Mouse (Mus musculus) heart, adult 2 months (tissue): ENCODE results near the gene Bet1l. TPM values are rescaled to one million over a fixed set of nuclear protein-coding genes. Genes with fewer than 3 reads are reported as not detected.
A peak's percentile ranks its signal among the peaks of the same experiment; 100 is the strongest.
"Not testable (repeated sequence)": the region's sequence is repeated elsewhere in the genome, so short reads cannot be mapped to it uniquely, and the experiment has no call there.

Source experiments
- DNase-seq, 2 experiments: peaks; one replicate each; pipeline ENCODE4 v3.0.0; 2021
- H3K27ac ChIP-seq: fragments of 200-600 bp; 2 replicates; pipeline ENCODE4 v1.8.1; 2022
- H3K27me3 ChIP-seq: fragments of 200-500 bp; 2 replicates; pipeline ENCODE4 v1.6.1; 2012; ENCODE audit warnings: mild to moderate bottlenecking, low read length, inconsistent platforms, mixed read lengths; ENCODE audit not compliant: control insufficient read depth, insufficient read depth
- H3K36me3 ChIP-seq: fragments of 200-500 bp; 2 replicates; pipeline ENCODE4 v1.6.1; 2012; ENCODE audit warnings: low read length, inconsistent platforms; ENCODE audit not compliant: control insufficient read depth, insufficient read depth
- H3K4me1 ChIP-seq: fragments of 200-500 bp; 2 replicates; pipeline ENCODE4 v1.6.1; 2011; ENCODE audit warnings: low read length; ENCODE audit not compliant: control insufficient read depth, insufficient read depth
- H3K4me3 ChIP-seq: fragments of 200-600 bp; 2 replicates; pipeline ENCODE4 v1.8.1; 2022
- H3K79me2 ChIP-seq: fragments of 200-500 bp; replicated peaks from 2 replicates; pipeline ENCODE4 v1.6.1; 2012; ENCODE audit warnings: mild to moderate bottlenecking, inconsistent platforms, low read length, moderate library complexity, mixed read lengths; ENCODE audit not compliant: control insufficient read depth, insufficient read depth
- H3K9ac ChIP-seq: fragments of 200-500 bp; 2 replicates; pipeline ENCODE4 v1.6.1; 2012; ENCODE audit warnings: low read depth, mild to moderate bottlenecking, control low read depth, inconsistent platforms, low read length, mixed read lengths
- CTCF ChIP-seq: fragments of 200-600 bp; IDR thresholded peaks from 2 replicates; pipeline ENCODE4 v1.8.1; 2022; ENCODE audit warnings: antibody characterized with exemption, mild to moderate bottlenecking, moderate library complexity
- EP300 ChIP-seq: fragments of 200-500 bp; IDR thresholded peaks from 2 replicates; pipeline ENCODE4 v1.6.1; 2011; ENCODE audit warnings: low read depth, low read length, control low read depth; ENCODE audit not compliant: insufficient read depth
- POLR2A ChIP-seq: fragments of 200-500 bp; IDR thresholded peaks from 2 replicates; pipeline ENCODE4 v1.6.1; 2011; ENCODE audit warnings: mild to moderate bottlenecking, low read depth, low read length, control low read depth; ENCODE audit not compliant: insufficient read depth
- WGBS: fragments of 180-500 bp; shearing (Covaris S2); methylation state at CpG from one replicate; pipeline ENCODE4 v1.1.7; 2018; 5-methylcytosine and 5-hydroxymethylcytosine counted together
- intact Hi-C: fragments of 180-260 bp; cut with DNase I; formaldehyde crosslinking; loops from one replicate; pipeline ENCODE4 v1.15.1; 2025
- polyA plus RNA-seq: library from polyadenylated mRNA; depleted of rRNA; stranded (reverse); fragments of >200 nt; gene quantifications from 2 replicates; pipeline ENCODE4 v1.2.3, GENCODE M21; 2012
- total RNA-seq, 2 experiments: library from RNA; stranded (reverse); gene quantifications; 2 replicates each; pipeline ENCODE4 v1.2.3; 2021

Gene Bet1l
- total and polyA plus RNA-seq, 3 experiments, result 8.8 to 12.4 (median 12.3) TPM

DNA sequence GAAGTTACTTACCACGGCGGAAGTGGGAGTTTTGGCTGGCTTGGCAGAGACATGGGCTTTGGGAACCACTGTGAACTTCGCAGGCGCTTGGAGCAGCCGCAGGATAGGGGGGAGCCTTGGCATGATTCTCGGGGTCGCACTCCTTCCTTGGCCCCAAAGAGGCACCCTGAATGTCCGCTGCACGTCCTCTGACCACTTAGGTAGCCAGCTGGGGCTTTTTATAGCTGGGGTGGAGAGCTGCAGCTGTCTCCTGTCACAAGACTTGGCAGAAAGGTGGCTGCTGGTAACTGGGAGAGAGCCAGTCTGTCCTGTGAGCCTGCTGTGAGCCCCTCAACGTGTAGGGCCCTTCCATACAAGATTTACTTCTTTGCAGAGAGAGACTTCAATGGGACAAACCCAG lies 42.8 kb upstream of the Bet1l start, which contains the start of gene Cox8b:
Gene Cox8b (minus strand): TSS at position 227 of the 400 bp plus-strand sequence.
- Histone ChIP-seq H3K4me1 (no peaks in the 10 kb centered on the region; the same call in 1 of the 2 replicates), H3K79me2 (no peaks in the 10 kb centered on the region), H3K27ac (peak within 1 kb of the TSS; percentile 93), H3K9ac (peak within 1 kb of the TSS; percentile 68), H3K27me3 (no peaks in the 10 kb centered on the region), H3K4me3 (peak within 1 kb of the TSS; percentile 49), H3K36me3 (no peaks in the 10 kb centered on the region; the same call in 1 of the 2 replicates)
- peak; percentile 72 for TF ChIP-seq EP300
- TF ChIP-seq CTCF, result no peak
- peak; percentile 88 for TF ChIP-seq POLR2A
- intact Hi-C loops, result no loop called here
- peak; percentile 64 to 71 for DNase-seq
- 38% methylated on average over 10 of the region's 10 CpGs for WGBS

DNA sequence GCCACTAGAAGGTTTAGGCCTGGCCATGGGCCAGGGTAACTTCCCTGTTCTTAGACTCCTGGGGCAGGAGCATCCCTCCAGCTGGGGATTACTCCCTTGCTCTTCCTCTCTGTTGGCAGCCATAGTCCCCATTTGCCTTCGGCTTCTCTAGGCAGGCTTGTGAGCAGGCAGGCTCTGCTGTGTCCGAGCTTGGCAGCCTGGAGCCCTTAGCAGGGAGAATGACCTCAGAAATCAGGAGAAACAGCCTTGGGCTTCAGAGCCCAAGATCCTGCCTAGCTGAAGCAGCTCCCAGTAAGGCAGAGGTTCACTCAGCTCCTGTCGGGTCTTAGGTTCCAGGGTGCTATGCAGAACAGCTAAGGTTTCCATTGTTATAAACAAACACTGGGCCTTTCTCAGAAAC lies 41.7 kb upstream of the Bet1l start:
- peak overlapping the region; percentile 49 for H3K4me3 ChIP-seq
- H3K27ac ChIP-seq, result peak overlapping the region; percentile 93
- peak in 1 of 2 experiments; percentile 30 for DNase-seq
- TF ChIP-seq EP300 (no peak), POLR2A (no peak), CTCF (no peak)
- 45% methylated on average over 3 of the region's 3 CpGs for WGBS
- H3K9ac ChIP-seq, result peak overlapping the region; percentile 68; the same call in 1 of the 2 replicates
- intact Hi-C loops, result no loop called here
- H3K79me2 ChIP-seq, result no peaks in the 10 kb centered on the region
- no peaks in the 10 kb centered on the region; the same call in 1 of the 2 replicates for H3K36me3 ChIP-seq
- H3K27me3 ChIP-seq, result no peaks in the 10 kb centered on the region
- no peaks in the 10 kb centered on the region; the same call in 1 of the 2 replicates for H3K4me1 ChIP-seq

DNA sequence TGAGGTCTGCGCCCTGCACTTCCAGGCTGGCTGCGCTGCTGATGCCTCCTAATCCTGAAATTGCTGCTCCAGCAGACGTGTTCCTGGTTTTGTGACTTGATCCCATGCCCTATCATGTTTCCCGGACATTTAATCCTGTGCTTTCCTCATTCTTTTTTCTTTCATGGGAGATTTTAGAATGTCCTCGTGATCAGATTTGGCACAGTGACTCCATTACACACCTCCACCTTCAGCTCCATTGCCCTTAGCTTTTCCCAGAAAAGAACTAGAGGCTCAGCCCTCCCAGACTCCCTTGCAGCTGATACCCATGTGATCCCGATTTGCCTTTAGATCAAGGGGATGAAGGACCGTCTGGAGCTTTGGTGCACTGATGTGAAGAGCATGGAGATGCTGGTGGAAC lies 40.5 kb upstream of the Bet1l start:
- Histone ChIP-seq H3K4me3 (no peak overlapping the region), H3K27me3 (no peaks in the 10 kb centered on the region), H3K9ac (no peak overlapping the region), H3K4me1 (no peaks in the 10 kb centered on the region; the same call in 1 of the 2 replicates), H3K79me2 (no peaks in the 10 kb centered on the region), H3K27ac (no peak overlapping the region), H3K36me3 (no peaks in the 10 kb centered on the region; the same call in 1 of the 2 replicates)
- TF ChIP-seq CTCF (no peak), EP300 (no peak), POLR2A (no peak)
- 85% methylated on average over 7 of the region's 7 CpGs for WGBS
- DNase-seq, result no peak
- intact Hi-C loops, result no loop called here

DNA sequence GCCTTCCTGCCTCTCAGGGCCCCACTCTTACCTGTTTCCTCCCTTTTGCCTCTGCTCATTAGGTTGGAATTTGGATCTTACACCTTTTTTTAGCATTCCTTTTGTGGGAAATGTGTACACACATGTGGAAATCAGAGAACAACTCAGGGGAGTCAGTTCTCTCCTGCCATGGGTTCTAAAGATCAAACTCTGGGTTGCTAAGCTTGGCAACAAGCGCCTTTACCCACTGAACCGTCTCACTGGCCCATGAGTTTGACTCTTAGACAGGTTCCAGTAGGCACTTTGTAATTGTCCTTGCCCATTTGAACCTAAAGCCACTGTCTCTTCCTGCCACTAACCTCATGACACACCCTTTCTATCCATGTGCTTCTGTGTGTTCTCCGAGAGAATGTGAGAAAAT lies 37.2 kb upstream of the Bet1l start:
- Histone ChIP-seq H3K4me3 (no peak overlapping the region), H3K27ac (no peak overlapping the region), H3K36me3 (no peaks in the 10 kb centered on the region; the same call in 1 of the 2 replicates), H3K9ac (no peak overlapping the region), H3K27me3 (no peaks in the 10 kb centered on the region), H3K79me2 (no peaks in the 10 kb centered on the region), H3K4me1 (no peaks in the 10 kb centered on the region; the same call in 1 of the 2 replicates)
- intact Hi-C loops, result no loop called here
- no peak for DNase-seq
- TF ChIP-seq EP300, result no peak
- TF ChIP-seq CTCF, result no peak
- TF ChIP-seq POLR2A, result no peak
- WGBS, result 90% methylated on average over 3 of the region's 3 CpGs

DNA sequence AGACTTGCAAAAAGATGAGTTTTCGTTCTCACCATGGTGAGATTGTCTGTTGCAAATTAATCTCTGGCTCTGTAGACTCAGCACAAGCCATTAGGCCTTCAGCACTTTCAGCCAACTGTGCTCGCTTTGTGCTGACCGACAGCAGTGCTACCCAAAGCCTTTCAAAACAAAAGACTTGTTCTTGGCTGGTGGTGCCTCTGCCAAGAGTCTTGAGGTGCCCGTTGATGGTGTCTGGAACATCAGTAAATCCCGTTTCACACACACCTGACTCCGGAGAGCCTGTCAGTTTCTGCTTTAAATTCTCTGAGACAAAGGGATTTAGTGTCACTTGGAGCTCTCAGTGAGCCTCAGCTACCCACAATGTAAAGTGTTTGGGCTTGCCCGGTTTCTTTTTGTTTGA lies 36.7 kb upstream of the Bet1l start:
- Histone ChIP-seq H3K36me3 (no peaks in the 10 kb centered on the region; the same call in 1 of the 2 replicates), H3K4me3 (no peak overlapping the region), H3K27me3 (no peaks in the 10 kb centered on the region), H3K9ac (no peak overlapping the region), H3K27ac (no peak overlapping the region), H3K4me1 (no peaks in the 10 kb centered on the region; the same call in 1 of the 2 replicates), H3K79me2 (no peaks in the 10 kb centered on the region)
- DNase-seq, result no peak
- 92% methylated on average over 7 of the region's 7 CpGs for WGBS
- intact Hi-C loops, result no loop called here
- no peak for TF ChIP-seq POLR2A
- TF ChIP-seq CTCF, result no peak
- TF ChIP-seq EP300, result no peak

DNA sequence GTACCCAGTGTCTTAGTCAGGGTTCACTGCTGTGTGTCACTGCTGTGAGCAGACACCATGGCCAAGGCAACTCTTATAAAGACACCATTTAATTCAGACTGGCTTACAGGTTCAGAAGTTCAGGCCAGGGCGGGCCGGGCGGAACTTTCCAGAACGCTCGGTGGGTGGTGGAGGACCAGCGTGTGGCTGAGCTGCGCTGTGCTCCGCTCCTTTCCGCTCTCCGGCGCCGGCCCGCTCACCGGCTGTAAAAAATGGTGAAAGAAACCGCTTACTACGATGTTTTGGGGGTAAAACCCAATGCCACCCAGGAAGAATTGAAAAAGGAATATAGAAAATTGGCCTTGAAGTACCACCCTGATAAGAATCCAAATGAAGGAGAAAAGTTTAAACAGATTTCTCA lies 33.3 kb upstream of the Bet1l start:
- H3K36me3 ChIP-seq, H3K4me3 ChIP-seq, H3K9ac ChIP-seq, H3K4me1 ChIP-seq, intact Hi-C loops, H3K79me2 ChIP-seq, DNase-seq, H3K27ac ChIP-seq, H3K27me3 ChIP-seq: not testable (repeated sequence)
- whole genome bisulfite sequencing, result 96% methylated on average over 16 of the region's 16 CpGs
